In genomic region chr2:118015182-118015581, GRCm38 (mm10) we compare ENCODE assay signal across 34 mouse cellular contexts.
"Had no signal": no experiment of that assay in that cellular context is flagged by ENCODE, and none has a peak within 500 bp of the region (broad histone marks: within the 10 kb centered on the region; RNA-seq: fewer than 3 reads in every experiment).

No protein-coding gene starts in this region.

- H3K9me3 ChIP-seq: heart, embryonic 10.5 days; heart, embryonic 12.5 days; heart, embryonic 13.5 days; heart, embryonic 15.5 days; hindbrain, embryonic 10.5 days; hindbrain, embryonic 12.5 days; hindbrain, embryonic 13.5 days; hindbrain, embryonic 15.5 days; intestine, embryonic 15.5 days; kidney, embryonic 15.5 days had no signal

- H3K27me3 ChIP-seq: heart, embryonic 12.5 days; heart, embryonic 13.5 days; heart, embryonic 15.5 days; hindbrain, embryonic 12.5 days; hindbrain, embryonic 13.5 days; hindbrain, embryonic 15.5 days; intestine, embryonic 15.5 days; kidney, embryonic 15.5 days had no signal

- ATAC-seq: hindbrain, embryonic 16.5 days; hindbrain, postnatal 0 days; inflammation-experienced regulatory T-cells, adult 6 months; intestine, embryonic 15.5 days; intestine, embryonic 16.5 days; intestine, postnatal 0 days had no signal

- H3K4me3 ChIP-seq: heart, embryonic 10.5 days; heart, embryonic 12.5 days; heart, embryonic 13.5 days; heart, embryonic 15.5 days; hindbrain, embryonic 10.5 days; hindbrain, embryonic 12.5 days; hindbrain, embryonic 13.5 days; hindbrain, embryonic 15.5 days; intestine, embryonic 15.5 days; kidney, embryonic 15.5 days; layer of hippocampus, adult 2 months had no signal

- H3K27ac ChIP-seq: heart, embryonic 10.5 days; heart, embryonic 13.5 days; heart, embryonic 15.5 days; hindbrain, embryonic 10.5 days; hindbrain, embryonic 12.5 days; hindbrain, embryonic 13.5 days; hindbrain, embryonic 14.5 days; hindbrain, embryonic 15.5 days; hindbrain, postnatal 0 days; intestine, embryonic 15.5 days; kidney, embryonic 15.5 days; kidney, postnatal 0 days; layer of hippocampus, adult 2 months had no signal

- H3K4me1 ChIP-seq: heart, embryonic 10.5 days; heart, embryonic 12.5 days; heart, embryonic 13.5 days; heart, embryonic 15.5 days; hindbrain, embryonic 10.5 days; hindbrain, embryonic 12.5 days; hindbrain, embryonic 13.5 days; hindbrain, embryonic 15.5 days; intestine, embryonic 15.5 days; kidney, embryonic 15.5 days had no signal

- H3K9ac ChIP-seq: heart, embryonic 12.5 days; heart, embryonic 13.5 days; heart, embryonic 15.5 days; hindbrain, embryonic 12.5 days; hindbrain, embryonic 13.5 days; hindbrain, embryonic 14.5 days; hindbrain, embryonic 15.5 days; intestine, embryonic 15.5 days; kidney, embryonic 15.5 days had no signal

- H3K36me3 ChIP-seq: heart, embryonic 10.5 days; heart, embryonic 12.5 days; heart, embryonic 13.5 days; heart, embryonic 15.5 days; hindbrain, embryonic 10.5 days; hindbrain, embryonic 12.5 days; hindbrain, embryonic 13.5 days; hindbrain, embryonic 15.5 days; intestine, embryonic 15.5 days; kidney, embryonic 15.5 days had no signal

- H3K4me2 ChIP-seq: heart, embryonic 11.5 days; heart, embryonic 12.5 days; heart, embryonic 13.5 days; heart, embryonic 15.5 days; hindbrain, embryonic 12.5 days; hindbrain, embryonic 13.5 days; hindbrain, embryonic 14.5 days; hindbrain, embryonic 15.5 days; intestine, embryonic 15.5 days; kidney, embryonic 15.5 days had no signal

- DNase-seq: heart, postnatal 10 days; heart, postnatal 36 days; heart, postnatal 4 days; kidney, adult 11 months; kidney, adult 18-20 months; kidney, adult 2 months; kidney, adult 8-10 months; kidney, adult 9 months; kidney, postnatal 10 days; kidney, postnatal 14 days; kidney, postnatal 25 days; kidney, postnatal 36 days; kidney, postnatal 4 days; layer of hippocampus, adult 9-11 months; layer of hippocampus, postnatal 36 days had no signal
